Mouse (Mus musculus) 416B (cell line): ENCODE data around the gene Gpx5.
"Not testable (repeated sequence)": the region's sequence is repeated elsewhere in the genome, so short reads cannot be mapped to it uniquely, and the experiment has no call there.

ENCODE experiments used
- DNase-seq: peaks from one replicate; pipeline ENCODE4 v3.0.0; 2011; ENCODE audit warnings: low read depth

Gpx5 gene

GRCm38 (mm10) chr13:21264366-21264765 is 28.2 kb downstream of the Gpx5 start:
- DNase-seq: peak; percentile 19

GRCm38 (mm10) chr13:21263910-21264309 is 28.6 kb downstream of the Gpx5 start:
- DNase-seq: no peak

- DNase-seq: no peak
Measured at GRCm38 (mm10) chr13:21262787-21263461, 29.6 kb downstream of the Gpx5 start.

- no peak for DNase-seq
Measured at GRCm38 (mm10) chr13:21260289-21260688, 32.2 kb downstream of the Gpx5 start.

GRCm38 (mm10) chr13:21259677-21260113 is 32.8 kb downstream of the Gpx5 start:
- DNase-seq: no peak

- no peak for DNase-seq
Measured at GRCm38 (mm10) chr13:21259171-21259631, 33.3 kb downstream of the Gpx5 start.

GRCm38 (mm10) chr13:21258524-21258923 is 34.0 kb downstream of the Gpx5 start:
- DNase-seq: no peak

GRCm38 (mm10) chr13:21253986-21254385 is 38.5 kb downstream of the Gpx5 start:
- no peak for DNase-seq

- DNase-seq: no peak
Measured at GRCm38 (mm10) chr13:21253569-21253968, 39.0 kb downstream of the Gpx5 start.

GRCm38 (mm10) chr13:21253040-21253439 is 39.5 kb downstream of the Gpx5 start:
- DNase-seq: no peak

GRCm38 (mm10) chr13:21250074-21250681 is 42.4 kb downstream of the Gpx5 start:
- DNase-seq: no peak

GRCm38 (mm10) chr13:21249022-21249421 is 43.5 kb downstream of the Gpx5 start:
- peak; percentile 29 for DNase-seq

GRCm38 (mm10) chr13:21246276-21246675 is 46.3 kb downstream of the Gpx5 start:
- DNase-seq: no peak

GRCm38 (mm10) chr13:21244967-21245366 is 47.6 kb downstream of the Gpx5 start:
- DNase-seq: not testable (repeated sequence)

- DNase-seq: no peak
Measured at GRCm38 (mm10) chr13:21244089-21244488, 48.4 kb downstream of the Gpx5 start.

- no peak for DNase-seq
Measured at GRCm38 (mm10) chr13:21243196-21243595, 49.3 kb downstream of the Gpx5 start.

- DNase-seq: peak; percentile 35
Measured at GRCm38 (mm10) chr13:21242408-21243125, 50.0 kb downstream of the Gpx5 start.

GRCm38 (mm10) chr13:21240788-21241187 is 51.7 kb downstream of the Gpx5 start:
- DNase-seq: peak; percentile 67

GRCm38 (mm10) chr13:21237161-21237560 is 55.4 kb downstream of the Gpx5 start:
- no peak for DNase-seq

GRCm38 (mm10) chr13:21236714-21237113 is 55.8 kb downstream of the Gpx5 start:
- DNase-seq: no peak
